Mouse (Mus musculus): ENCODE measurements at regions not wholly inside any gene's neighbourhood (a gene's known extent, or its start where the extent isn't known, plus 50 kb on each side); places are given as distances from the start of the nearest gene placed in this dataset.

GRCm38 (mm10) chr16:9291356-9292020, 461.6 kb downstream of the 1810013L24Rik start:
- TF ChIP-seq CTCF (IDR thresholded peaks at IDR 0.05; ENCODE audit: low read depth): no peak
- no peak for TF ChIP-seq EP300 (IDR thresholded peaks at IDR 0.05; ENCODE audit: low read depth)

All from liver, embryonic 14.5 days (tissue).